Mouse (Mus musculus) E14TG2a.4 (cell line): Measurements from ENCODE around the gene Ica1.

Experiments used
- CTCF ChIP-seq: conservative IDR thresholded peaks from 2 replicates; pipeline ENCODE4 v1.5.1; 2014; ENCODE audit warnings: low read length
- NANOG ChIP-seq: IDR thresholded peaks from 2 replicates; pipeline ENCODE4 v1.6.1; 2014; ENCODE audit warnings: borderline replicate concordance, low read length, mixed read lengths
- POU5F1 ChIP-seq: IDR thresholded peaks from 2 replicates; pipeline ENCODE4 v1.6.1; 2014; ENCODE audit warnings: low read length, borderline replicate concordance

GRCm38 (mm10) chr6:8771539-8771938 lies 6.7 kb downstream of the Ica1 start:
- no peak for TF ChIP-seq CTCF
- no peak for TF ChIP-seq POU5F1
- no peak for TF ChIP-seq NANOG
